Mouse (Mus musculus): Measurements from ENCODE around the gene Cst9.

Gene Cst9

GRCm38 (mm10) chr2:148834912-148835311 is at the start of gene Cst9:
Gene Cst9, plus strand, starts transcription at chr2:148835147.
- no peak for DNase-seq (ENCODE audit: low spot score in 2 of 2)

DNA sequence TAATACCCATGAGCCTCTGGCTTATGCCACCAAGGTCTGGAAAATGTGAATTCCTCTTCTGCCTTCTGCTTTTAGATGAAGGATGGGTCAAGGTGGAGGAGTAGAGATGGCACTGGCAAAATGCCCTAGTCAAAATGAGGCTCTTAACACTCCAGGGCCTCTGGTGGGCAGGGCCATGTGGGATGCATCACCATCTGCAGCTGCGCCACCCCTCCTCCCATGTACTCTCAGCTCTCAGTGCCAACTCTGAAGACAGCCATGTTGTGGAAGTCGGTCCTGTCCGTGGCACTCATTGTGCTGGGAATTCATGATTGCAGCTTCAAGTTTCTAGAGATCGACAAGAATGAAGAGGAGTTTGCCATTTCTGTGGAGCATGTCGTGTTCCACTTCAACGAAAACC is 45.8 kb upstream of the Cst9 start, which contains the start of gene Cst12:
TSS of gene Cst12 (plus strand) at position 220 of the 400 bp plus-strand sequence.
- peak in 1 of 2 experiments; percentile 18 for DNase-seq (ENCODE audit: low spot score in 2 of 2)

- no peak for DNase-seq (ENCODE audit: low spot score in 2 of 2)
These were observed 36.5 kb upstream of the Cst9 start, which contains the start of gene Cst8 for GRCm38 (mm10) chr2:148798485-148798884. Gene Cst8, plus strand, starts transcription at chr2:148798785.

DNA sequence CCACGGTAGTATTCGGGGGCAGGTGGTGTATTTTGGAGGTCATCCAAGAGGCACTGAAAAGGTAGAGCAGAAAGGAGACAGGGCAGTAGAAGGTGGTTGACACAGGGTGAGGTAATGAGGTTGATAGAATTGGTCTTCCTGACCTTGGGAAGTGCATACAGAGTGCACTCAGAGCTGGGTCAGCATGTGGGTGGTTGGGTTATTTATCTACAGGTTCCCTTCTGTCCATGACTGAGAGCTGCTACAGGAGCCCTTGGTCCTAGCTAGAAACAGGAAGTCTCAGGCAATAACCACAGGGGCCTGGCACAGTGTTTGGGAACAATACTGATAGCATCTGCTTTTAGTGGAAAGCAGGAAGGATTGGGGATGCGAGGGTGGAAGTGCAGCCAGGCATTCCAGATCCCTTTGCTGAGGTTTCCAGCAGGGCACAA is 33.4 kb upstream of the Cst9 start:
- no peak for DNase-seq (ENCODE audit: low spot score in 2 of 2)

- no peak for DNase-seq (ENCODE audit: low spot score in 2 of 2)
These were observed 28.3 kb upstream of the Cst9 start for GRCm38 (mm10) chr2:148806696-148807095.

GRCm38 (mm10) chr2:148819909-148820308 is 15.0 kb upstream of the Cst9 start, which contains the start of gene Cst13:
Gene Cst13, plus strand, starts transcription at chr2:148820081.
- DNase-seq (ENCODE audit: low spot score in 2 of 2), result no peak

GRCm38 (mm10) chr2:148825986-148826385 is 9.0 kb upstream of the Cst9 start:
- no peak for DNase-seq (ENCODE audit: low spot score in 2 of 2)

- no peak for DNase-seq (ENCODE audit: low spot score in 2 of 2)
These were observed 3.3 kb downstream of the Cst9 start for GRCm38 (mm10) chr2:148838075-148838777.

DNA sequence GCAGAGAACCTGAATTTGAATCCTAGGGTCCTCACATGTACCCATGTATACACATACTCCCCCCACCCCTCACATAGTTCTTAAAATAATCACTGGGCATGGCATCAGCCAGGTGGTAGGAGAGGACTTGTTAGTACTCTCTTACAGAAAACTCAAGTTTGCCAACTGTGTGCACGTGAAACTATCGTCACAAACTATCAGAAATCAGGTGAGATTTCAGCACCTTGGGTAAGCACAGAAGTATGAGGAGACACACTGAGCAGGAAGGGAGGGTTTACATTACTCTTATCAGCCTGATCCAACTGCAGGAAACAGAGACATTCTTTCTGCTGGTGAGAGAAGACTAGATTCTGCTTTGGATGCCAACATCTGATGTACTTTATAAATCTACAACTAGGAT is 4.3 kb downstream of the Cst9 start:
- DNase-seq (ENCODE audit: low spot score in 2 of 2), result no peak

GRCm38 (mm10) chr2:148851116-148851906 is 16.4 kb downstream of the Cst9 start:
- DNase-seq (ENCODE audit: low spot score in 2 of 2), result peak; percentile 56 to 63

GRCm38 (mm10) chr2:148856630-148857400 is 21.9 kb downstream of the Cst9 start:
- no peak for DNase-seq (ENCODE audit: low spot score in 2 of 2)

DNA sequence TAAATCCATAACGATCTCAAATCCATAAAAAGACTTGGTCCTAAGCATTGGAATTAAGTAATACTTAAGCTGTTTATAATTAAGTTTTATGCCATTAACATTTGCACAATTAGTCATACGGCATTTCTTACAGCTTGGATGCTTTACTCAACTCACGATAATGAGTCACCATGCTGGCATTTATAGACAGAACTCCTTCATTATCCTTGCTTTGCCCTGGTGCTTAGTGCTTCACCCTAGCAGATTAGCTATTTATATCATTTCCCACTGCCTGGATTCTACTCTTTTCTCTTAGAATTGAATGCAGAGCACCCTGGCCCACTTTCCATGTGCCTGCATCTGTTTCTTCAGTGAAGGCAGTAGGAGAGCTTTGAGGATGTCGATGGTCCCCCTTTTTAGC is 22.6 kb downstream of the Cst9 start:
- no peak for DNase-seq (ENCODE audit: low spot score in 2 of 2)

- no peak for DNase-seq (ENCODE audit: low spot score in 2 of 2)
These were observed 26.0 kb downstream of the Cst9 start for GRCm38 (mm10) chr2:148860993-148861392.

DNA sequence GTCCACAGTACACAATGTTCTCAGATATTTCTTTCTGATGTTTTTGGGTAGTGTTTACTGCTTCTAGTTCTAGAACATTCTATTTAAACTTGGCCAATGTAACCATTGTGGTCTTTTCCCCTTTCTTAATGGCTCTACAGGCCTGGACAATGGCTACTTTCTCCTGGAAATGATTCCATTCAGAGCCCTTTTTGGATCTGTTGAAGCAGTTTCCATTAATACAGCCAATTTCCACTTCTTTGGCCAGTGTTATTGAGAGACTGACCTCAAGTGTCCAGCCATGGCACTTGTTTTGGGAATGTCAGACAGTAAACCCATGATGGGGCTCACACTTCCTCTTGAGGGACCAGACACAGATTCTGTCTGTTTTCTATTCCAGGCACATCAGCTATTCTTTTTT is 26.7 kb downstream of the Cst9 start:
- no peak for DNase-seq (ENCODE audit: low spot score in 2 of 2)

GRCm38 (mm10) chr2:148864966-148865365 is 30.0 kb downstream of the Cst9 start, which contains the start of gene 9230104L09Rik:
Gene 9230104L09Rik, minus strand, starts transcription at chr2:148865038.
- DNase-seq (ENCODE audit: low spot score in 2 of 2), result no peak

DNA sequence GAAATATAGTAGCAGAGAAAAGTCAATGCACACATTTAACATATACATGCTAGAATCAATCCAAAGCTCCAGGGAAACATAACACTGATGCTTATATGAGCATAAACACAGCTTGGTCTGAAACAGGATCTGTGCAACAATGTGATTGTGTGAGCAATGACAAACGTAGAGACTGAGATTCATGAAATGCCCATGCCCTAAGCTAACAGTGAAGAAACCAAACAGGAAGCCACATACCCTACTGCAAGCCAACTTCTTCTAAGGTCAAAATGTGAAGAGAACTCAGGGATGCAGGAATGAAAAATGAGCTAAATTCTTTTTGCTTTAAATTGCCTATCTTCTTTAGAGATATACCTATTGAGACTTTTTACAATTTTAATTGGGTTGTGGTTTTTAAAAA is 34.0 kb downstream of the Cst9 start:
- no peak for DNase-seq (ENCODE audit: low spot score in 2 of 2)

DNA sequence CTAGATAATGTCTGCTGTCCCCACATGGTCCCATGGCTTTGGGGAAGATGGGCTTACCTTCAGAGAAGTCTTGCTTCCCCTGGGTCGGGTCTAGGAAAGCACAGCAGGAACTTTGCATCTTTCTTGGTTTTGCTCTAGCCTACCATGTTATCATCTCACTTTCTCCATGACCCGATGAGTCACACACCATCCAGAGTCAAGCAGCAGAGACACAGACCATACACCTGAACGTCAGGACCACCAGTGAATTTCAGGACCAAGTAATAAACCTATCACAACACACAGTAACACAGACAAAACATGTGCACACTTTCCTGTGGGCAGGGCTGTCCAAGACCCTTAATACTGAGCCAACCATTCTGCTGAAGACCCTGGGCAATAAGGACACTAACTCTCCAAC is 35.6 kb downstream of the Cst9 start:
- DNase-seq (ENCODE audit: low spot score in 2 of 2), result no peak

GRCm38 (mm10) chr2:148872860-148873259 is 37.9 kb downstream of the Cst9 start:
- DNase-seq (ENCODE audit: low spot score in 2 of 2), result no peak

GRCm38 (mm10) chr2:148874224-148874616 is 39.3 kb downstream of the Cst9 start:
- DNase-seq (ENCODE audit: low spot score in 2 of 2), result no peak

GRCm38 (mm10) chr2:148874617-148875334 is 39.8 kb downstream of the Cst9 start:
- DNase-seq (ENCODE audit: low spot score in 2 of 2), result no peak

DNA sequence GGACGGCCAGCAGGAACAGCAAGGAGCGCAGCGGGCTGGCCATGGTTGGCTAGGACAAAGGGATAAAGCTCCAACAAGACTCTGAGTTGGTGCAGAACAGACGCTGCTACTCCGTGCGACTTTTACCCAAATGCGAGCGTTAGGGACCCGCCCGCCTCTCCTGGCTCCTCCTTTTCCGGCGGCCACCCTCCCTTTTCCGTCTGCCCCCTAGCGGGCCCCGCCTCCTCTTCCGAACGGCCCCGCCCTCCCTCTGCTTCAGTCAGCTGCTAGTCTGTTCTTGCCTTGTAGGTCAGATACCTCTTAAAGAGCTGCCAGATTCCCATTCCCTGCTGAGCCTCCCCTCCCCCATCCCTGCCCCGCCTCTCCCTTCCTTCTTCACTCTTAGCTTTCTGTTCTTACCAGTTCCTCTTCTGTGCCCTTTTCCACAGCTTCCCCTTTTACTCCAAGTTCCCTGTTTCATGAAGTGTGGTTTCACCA is 40.4 kb downstream of the Cst9 start, which contains the start of gene Cst3:
TSS of gene Cst3 (minus strand) at position 358 of the 477 bp plus-strand sequence.
- peak; percentile 92 to 95 for DNase-seq (ENCODE audit: low spot score in 2 of 2)

All from urinary bladder, postnatal 4 days (tissue).